Mouse (Mus musculus): ENCODE measurements at regions not wholly inside any gene's neighbourhood (a gene's known extent, or its start where the extent isn't known, plus 50 kb on each side); places are given as distances from the start of the nearest gene placed in this dataset.

DNA sequence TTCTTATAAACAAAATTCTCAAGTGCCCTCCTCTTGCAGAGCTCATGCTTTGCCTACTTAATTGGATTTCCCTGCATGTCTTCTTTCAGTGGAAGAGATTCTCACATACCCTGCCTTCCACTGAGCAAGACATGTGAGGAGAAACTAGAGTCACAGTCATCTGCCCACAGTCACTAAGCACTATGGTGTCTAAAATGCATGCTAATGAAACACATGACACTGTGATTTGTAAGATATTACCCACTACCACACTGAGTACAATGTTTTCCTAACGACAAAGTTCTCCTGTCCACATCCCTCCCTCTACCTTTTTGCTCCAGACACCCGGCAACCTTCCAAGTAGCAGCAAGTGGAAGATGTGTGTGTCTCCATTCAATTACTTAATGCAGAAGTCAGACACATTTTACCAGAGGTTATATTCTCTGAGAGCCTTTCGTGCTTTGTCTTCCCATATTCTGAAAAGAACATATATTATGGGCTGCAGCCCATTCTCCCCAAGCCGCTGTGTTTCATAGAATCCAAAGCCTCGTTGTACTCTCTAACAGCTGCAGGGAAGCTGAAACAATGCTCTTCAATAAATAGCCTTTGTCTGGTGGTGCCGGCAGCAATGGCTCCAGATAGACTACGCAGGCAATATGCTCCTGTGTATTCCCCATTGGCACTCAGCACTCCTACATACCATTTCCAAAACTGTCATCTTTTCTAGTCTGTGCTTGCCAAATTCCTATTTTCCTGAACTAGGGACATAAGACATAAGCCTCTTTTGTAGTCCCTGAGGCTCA is 670.7 kb downstream of the Poteg start:
- intact Hi-C loops (cut with DNase I; ENCODE audit: low total_unique reads): no loop called here
- no peak for DNase-seq

DNA sequence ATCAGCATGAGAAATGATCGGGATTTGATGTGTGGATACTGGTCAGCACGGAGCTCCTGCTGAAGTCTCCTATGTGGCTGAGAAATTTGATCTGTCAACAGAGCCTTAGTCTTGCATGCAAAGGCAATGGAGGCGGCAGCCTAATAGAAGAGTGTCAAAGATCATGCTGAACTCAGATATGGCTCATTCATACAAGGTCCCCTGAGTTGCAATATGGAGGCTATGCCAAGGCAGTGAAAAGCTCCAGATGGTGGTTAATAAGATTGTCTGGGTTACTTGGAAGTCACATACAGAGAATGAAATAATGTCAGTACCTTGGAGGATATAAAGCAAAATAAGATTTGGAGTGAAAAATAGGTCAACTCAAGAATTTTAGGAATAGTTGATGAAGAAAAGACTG is 677.6 kb downstream of the Poteg start:
- DNase-seq: no peak
- intact Hi-C loops (cut with DNase I; ENCODE audit: low total_unique reads): no loop called here

DNA sequence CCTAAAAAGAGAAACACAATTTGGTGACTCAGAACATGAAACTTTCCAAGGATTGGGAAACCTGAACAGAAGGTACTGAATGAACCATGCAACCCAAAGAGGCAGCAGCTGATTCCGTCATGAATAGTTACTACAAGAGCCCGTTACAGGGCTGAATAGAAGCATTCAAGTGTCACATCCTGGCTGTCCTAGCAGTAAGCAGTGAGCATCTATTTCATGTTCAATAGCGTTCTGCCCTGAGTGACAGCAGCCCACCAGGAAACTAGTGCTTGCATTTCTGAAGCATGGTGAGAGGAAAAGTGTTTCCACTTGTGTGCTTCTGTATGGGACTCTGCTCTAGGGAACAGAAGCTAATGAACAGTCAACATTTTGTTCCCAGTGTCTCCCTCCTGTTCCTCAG is 694.4 kb downstream of the Poteg start:
- no peak for DNase-seq
- intact Hi-C loops (cut with DNase I; ENCODE audit: low total_unique reads): no loop called here

DNA sequence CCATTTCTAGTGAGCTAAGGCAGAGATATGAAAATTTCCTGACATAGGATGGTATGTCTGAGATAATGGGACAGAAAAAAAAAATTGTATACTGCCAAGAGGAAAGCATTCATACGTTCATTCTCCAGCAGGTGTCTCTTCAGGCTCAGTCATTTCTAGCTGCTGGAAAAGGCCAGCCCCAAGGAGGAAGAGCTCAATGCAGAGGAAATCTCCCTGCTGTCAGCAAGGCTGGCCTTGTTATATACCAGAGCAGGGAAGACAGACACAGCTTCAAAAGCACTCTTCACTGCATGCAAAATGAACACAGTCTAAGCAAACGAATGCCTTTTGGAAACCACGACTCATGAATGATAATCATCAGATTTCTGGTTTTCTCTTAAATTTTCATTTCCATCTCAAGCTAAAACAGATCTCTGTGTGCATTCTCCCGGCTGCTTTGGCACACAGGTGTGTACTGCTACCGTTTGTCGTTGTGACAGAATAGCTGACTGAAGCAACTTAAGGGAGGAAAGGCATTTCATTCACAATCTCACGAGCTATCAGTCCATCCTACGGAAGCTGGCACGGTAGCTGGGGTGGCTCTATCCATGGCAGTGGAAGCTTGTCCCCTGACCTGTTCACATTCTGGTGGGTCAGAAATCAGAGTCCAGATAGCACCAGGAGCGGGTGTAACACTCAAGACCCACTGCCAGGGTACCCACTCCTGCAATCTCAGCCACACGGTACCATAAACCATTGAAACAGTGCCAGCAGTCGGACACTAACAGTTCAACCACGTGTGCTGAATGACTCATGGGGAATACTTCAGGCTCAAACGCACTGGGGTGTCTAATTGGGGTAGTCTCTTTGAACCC is 701.4 kb downstream of the Poteg start:
- DNase-seq: no peak
- intact Hi-C loops (cut with DNase I; ENCODE audit: low total_unique reads): no loop called here

DNA sequence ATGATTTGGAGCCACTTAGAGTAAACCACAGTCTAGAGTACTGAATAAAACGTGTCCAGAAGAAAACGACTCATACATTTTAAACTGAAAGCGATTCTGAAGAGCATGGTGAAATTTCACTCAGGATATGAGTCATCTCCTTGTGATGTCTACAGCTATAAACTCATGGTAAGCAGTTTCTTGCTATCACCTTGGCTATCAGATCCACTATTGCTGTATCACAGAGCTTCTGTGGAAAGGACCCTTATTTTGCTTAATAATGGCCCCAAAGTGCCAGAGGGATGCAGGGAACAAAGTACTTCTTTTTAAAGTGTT is 701.9 kb downstream of the Poteg start:
- DNase-seq: no peak
- intact Hi-C loops (cut with DNase I; ENCODE audit: low total_unique reads): no loop called here

DNA sequence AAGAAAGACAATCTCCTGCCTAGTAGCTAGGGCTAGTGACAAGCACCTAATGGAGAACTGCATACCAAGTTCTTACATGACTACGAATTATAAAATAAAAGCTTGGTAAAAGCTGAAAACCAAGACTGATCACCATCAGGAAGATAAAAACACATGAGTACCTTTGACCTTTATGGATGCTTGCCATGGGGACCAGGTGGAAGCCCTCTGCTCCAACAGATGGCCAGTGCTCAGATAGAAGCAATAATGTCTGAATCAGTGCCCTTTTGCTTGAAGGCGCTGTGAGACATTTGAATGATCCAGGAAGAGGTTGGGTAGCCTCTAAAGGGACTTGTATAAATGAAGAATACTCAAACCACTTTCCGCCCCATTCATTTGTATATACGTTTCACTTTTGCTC is 713.2 kb downstream of the Poteg start:
- intact Hi-C loops (cut with DNase I; ENCODE audit: low total_unique reads): no loop called here
- no peak for DNase-seq

DNA sequence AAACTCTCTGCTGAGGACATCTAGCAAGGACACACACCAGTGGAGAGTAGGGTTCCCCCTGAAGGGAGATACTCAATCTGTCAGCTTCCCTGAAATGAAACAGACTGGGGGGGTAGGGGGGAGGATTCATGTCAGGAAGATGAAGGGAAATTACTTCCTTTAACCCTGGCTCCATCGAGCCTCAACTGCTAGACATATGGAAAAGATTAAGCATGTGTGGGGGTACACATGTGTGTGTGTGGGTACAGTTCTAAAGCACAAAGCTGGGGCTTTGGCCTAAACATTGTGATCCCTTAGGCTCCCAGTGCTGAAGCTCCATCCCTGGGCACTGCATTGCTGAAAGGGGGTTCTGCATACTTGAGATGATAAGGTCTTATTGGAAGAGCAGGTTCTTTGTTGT is 720.6 kb downstream of the Poteg start:
- intact Hi-C loops (cut with DNase I; ENCODE audit: low total_unique reads): no loop called here

DNA sequence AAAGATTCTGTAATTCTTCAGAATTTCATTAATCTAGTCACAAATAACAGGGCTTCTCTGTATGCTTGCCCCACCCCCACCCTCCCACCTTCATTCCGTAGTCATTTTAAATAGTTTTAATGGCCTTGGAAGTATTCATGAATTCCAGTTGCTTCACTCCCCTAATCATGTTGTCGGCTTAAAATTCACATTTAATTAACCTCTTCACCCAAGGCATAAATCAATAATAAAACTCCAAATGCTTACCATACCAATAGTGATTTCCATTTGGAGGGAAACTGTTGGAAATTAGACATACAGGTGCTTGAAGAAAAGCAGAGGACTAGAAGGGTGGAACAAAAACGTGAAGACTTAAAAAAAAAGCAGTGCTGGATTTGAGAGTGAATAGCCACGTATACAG is 724.0 kb downstream of the Poteg start:
- intact Hi-C loops (cut with DNase I; ENCODE audit: low total_unique reads): no loop called here

More for the DNA sequence above, 720.6 kb downstream of the Poteg start:
- no peak for DNase-seq

DNA sequence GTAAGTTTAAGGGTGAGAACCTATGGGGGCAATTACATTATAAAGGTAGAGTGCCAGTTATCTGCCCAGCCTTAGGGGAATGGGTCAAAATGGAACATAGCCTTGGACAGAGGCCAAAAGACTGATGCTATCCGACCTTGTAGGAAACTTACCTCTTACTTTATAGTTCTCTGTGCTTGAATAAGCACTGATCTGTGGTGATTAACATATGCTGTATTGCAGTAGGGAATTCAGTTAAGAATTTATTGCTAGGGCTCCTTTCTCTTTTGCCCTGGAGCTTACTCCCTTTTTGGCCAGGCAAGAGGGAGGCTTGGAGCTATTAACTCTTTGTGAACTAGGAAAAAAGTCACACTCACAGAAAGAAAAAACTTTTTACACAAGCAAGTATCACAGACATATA is 748.5 kb downstream of the Poteg start:
- intact Hi-C loops (cut with DNase I; ENCODE audit: low total_unique reads): no loop called here

More for the DNA sequence above, 724.0 kb downstream of the Poteg start:
- no peak for DNase-seq

DNA sequence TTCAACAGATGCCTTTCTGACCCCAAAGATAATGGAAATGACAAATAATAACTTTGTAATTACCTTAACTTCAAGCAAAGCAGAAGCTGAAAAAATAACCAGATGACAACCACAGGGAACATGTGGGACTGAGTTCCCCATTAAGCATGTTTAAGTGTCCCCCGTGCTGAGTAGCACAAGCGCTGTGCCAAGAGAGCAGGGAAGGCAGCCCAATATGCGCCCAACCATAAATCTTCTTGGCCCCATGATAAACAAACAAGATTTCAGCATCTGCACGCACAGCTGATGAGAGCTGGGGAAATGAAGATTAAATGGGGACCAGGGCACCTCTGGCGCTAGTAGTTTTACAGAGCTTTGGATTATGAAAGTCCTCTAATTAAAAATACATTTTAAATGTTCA is 788.1 kb downstream of the Poteg start:
- intact Hi-C loops (cut with DNase I; ENCODE audit: low total_unique reads): no loop called here

More for the DNA sequence above, 748.5 kb downstream of the Poteg start:
- DNase-seq: no peak

DNA sequence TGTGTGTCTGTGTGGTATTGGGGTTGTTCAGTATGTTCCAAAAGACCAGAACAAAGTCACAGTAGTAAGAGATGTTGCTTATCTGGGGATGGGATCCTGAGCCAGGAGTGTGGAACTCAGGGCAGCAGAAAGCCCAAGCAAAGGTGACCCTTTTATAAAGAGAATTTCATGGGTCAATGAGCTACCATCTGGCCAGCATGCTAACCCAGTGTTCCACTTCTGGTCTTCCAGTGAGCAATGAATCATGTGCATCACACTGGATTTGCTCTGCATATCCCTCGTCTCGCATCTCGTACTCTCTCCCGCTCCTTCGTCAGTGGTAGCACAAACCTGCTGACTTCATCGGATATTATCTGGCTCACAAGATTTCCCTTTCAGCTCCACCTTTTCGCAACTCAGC is 791.9 kb downstream of the Poteg start:
- intact Hi-C loops (cut with DNase I; ENCODE audit: low total_unique reads): no loop called here
- DNase-seq: no peak

More for the DNA sequence above, 788.1 kb downstream of the Poteg start:
- DNase-seq: no peak

DNA sequence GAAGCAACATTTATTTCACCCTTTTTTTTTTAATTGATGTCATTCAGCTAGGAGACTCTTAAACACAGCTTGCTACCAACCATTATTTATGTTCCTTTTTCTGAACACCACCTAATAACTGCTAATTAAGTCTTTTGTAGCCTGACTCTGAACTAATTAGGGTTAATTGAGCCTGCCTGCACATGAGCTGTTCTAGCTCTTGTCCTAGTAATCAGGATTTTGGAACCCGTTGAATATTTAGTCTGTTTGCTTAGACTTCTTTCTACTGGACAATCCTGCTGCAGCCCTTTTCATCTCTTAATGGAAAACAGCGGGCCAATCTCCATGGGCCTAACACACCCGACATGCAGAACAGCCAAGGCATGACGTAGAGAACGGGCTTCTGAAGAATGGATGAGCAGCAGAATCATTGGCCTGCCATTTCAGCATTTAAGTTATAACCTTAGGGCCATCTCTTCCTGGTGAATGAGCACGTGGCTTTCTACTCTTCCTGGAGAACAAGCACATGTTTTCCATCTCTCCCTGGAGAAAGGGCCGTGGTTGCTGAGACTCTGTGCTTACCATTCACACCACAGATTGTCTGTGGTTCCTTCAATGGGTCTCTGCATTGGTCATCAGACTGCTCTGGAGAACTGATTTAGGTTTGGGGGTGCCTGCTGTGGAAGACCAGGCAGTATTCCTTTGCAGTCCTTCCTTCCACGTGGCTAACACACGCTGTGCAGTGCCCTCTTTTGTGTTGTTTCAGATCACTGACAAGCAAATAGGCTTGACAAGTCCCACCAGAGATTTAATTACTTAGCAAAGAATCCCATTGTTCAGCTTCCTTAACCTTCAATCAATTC is 805.1 kb downstream of the Poteg start:
- intact Hi-C loops (cut with DNase I; ENCODE audit: low total_unique reads): no loop called here
- DNase-seq: no peak

DNA sequence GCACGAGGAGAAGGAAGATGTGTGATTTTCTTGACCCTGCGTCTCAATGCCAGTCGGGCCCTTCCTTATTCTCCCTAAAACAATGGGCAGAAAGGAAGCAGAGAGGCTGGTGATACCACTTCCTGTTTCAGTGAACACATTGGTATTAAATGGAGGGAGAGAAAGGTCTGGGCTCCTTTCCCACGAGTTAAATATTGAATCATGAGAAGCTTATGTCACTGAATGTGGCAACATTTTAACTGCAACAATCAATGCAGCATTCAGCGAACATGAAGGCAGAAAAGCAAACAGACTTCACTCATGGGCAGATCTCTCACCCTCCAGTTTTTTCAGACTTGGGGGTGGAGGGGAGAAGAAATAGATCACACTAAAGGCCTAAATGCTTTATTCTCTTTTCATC is 819.8 kb downstream of the Poteg start:
- intact Hi-C loops (cut with DNase I; ENCODE audit: low total_unique reads): no loop called here
- DNase-seq: no peak

DNA sequence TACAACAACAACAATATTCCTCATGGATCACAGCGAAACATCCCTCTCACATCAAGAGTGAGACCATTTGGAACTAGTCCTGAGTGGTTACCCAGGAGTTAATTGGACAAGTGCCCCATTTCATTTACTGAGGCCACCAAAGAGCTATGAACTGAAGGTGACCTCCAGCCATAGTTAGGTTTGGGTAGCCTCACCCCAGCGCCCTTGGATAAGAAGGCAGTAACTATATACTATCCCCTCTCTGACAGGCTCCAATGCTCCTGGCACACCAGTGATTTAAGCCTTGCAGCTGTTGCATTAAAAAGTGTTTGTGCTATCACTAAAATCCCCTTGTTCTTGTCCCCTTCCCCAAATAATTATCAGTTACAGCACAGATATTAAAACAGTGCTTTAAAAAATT is 836.8 kb downstream of the Poteg start:
- intact Hi-C loops (cut with DNase I; ENCODE audit: low total_unique reads): no loop called here
- DNase-seq: no peak

DNA sequence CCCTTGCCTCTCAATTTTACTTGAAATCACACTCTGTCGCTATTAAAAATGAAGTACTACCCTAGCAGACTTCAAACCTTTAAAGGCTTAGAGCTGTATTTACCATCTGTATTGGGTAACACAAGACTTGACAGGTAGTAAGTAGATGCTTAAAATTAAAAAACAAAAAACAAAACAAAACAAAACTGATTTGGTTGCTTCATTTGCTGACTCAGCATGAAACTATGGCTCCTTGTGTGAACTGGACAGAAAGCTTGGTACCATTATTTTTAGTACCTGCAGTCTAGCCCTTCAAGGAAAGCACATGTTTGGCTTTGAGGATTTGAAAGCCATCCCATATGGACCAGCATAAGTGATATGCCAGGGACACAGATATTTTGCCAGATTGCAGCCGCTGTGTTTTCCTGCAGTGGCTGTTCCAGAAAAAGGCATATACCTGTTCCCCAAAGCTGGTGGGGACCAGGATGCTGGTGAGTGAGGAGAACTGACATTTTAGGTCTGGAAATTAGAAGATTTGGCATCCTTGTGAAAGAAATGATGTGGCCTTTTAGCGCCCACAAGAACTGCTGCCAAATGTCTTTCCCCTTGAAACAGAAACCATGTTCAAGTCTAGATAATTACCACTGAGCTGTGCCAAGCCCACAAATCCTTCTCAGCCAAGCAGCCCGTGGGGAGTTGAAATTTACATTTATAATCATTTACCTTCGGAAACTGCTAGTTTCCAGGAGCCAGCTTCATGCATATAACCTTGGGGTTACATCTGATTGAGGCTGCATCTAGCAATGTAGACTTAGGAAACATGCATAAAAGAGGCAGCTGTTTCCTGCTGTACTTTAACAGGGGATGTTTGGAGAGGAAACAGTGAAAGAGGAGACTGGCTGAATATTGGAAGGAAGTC is 851.7 kb downstream of the Poteg start:
- intact Hi-C loops (cut with DNase I; ENCODE audit: low total_unique reads): no loop called here
- peak; percentile 3 for DNase-seq

DNA sequence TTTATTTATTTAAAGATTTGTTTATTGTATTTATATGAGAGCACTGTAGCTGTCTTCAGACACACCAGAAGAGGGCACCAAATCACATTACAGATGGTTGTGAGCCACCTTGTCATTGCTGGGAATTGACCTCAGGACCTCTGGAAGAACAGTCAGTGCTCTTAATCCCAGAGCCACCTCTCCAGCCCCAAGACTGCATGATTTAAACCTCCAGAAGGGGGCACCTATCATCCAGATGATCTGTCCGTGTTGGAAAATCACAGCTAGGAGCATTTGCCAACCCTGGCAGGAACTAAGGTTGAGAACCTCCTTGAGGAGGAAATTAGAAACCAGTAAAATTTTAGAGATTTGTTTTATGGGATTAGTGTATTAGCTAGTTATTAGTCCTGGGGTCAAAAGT is 869.6 kb downstream of the Poteg start:
- intact Hi-C loops (cut with DNase I; ENCODE audit: low total_unique reads): no loop called here
- no peak for DNase-seq

DNA sequence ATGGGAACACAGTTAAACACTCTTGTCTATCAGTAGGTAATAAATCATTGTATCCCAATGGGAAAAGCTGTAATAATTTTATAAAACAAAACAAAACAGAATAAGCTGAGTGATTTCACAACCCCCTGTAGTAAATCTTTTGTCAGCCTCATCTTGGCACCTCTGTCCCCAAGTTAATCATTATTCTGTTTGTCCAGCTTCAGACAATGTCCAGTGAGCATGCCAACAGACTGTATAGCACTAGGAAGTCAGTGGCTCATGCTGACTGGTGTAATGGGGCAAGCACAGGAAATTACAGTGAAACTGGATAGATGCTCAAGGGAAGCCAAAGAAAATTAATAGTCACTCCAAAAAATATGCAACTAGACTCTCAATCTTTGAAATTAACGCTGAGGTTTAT is 885.9 kb downstream of the Poteg start:
- intact Hi-C loops (cut with DNase I; ENCODE audit: low total_unique reads): no loop called here
- DNase-seq: no peak

DNA sequence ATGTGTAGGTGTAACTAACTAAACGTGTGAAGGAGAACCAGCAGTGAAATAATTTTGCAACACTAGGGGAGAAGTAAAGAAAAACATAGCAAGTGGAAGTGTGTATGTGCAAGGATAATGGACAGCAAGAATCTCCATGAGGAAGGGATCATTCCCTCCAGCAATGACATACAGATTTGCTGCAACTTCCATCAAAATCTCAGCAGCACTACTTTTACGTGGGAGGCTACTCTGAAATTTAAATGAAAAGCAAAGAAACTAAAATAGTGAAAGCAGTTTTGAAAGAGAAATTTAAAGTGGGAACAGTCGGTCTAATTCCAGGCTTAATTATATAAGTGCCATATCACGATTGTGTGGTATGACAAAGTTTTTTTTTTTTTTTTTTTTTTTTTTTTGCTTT is 890.0 kb downstream of the Poteg start:
- DNase-seq: no peak
- intact Hi-C loops (cut with DNase I; ENCODE audit: low total_unique reads): no loop called here

DNA sequence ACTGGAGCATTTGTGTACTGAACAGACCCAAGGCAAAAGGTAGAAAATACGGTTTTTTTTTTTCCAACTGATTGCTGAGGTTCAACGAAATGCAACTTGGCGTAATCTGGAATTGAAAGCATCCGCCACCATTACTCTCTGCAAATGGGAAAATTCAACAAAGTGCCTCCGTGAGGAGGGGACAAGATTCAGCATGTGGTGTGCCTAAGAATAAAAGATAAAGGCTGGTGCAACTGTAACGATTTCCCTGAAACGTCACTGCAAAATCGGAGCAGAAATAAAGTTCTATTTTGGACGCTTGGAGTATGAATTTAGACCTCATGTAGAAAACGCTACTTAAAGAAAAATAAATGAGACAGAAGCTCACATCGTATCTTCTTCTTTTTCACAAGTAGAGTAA is 893.8 kb downstream of the Poteg start:
- intact Hi-C loops (cut with DNase I; ENCODE audit: low total_unique reads): no loop called here
- no peak for DNase-seq
